Mouse (Mus musculus) erythroid progenitor cell, adult 5-6 weeks (primary cell): ENCODE results near the gene Lgals8. TPM values are rescaled to one million over a fixed set of nuclear protein-coding genes. Genes with fewer than 3 reads are reported as not detected.

Source experiments
- total RNA-seq, 2 experiments: library from RNA; stranded (forward) in 1 of 2; stranded (reverse) in 1 of 2; fragments of 150-400 nt in 1 of 2; fragments of 186-747, 209-891 nt in 1 of 2; gene quantifications; 2 replicates each; pipeline versions ENCODE4 v1.2.3 to v1.2.4; 2015 to 2017; ENCODE audit warnings: low replicate concordance in 2 of 2

Gene Lgals8
- total RNA-seq, 2 experiments from 2014 or later = 16.4 to 17.2 TPM

Other genes starting within 250 kb of the Lgals8 start
- gene Mtr, start 206.8 kb downstream of the Lgals8 start, total RNA-seq (2015; ENCODE audit: low replicate concordance) = 15.5 and 17.2 TPM in 2 replicates
- 25.9 and 42.1 TPM in 2 replicates for gene Mtr, start 206.8 kb downstream of the Lgals8 start, total RNA-seq (2017; ENCODE audit: low replicate concordance)
- 2.9 TPM in 1 of 2 replicates, not detected in the other for gene Actn2, start 124.2 kb downstream of the Lgals8 start, total RNA-seq (2015; ENCODE audit: low replicate concordance)
- gene Actn2, start 124.2 kb downstream of the Lgals8 start, total RNA-seq (2017; ENCODE audit: low replicate concordance) = not detected in 2 replicates
- 7.2 and 14.3 TPM in 2 replicates for gene Heatr1, start 69.9 kb downstream of the Lgals8 start, total RNA-seq (2015; ENCODE audit: low replicate concordance)
- gene Heatr1, start 69.9 kb downstream of the Lgals8 start, total RNA-seq (2017; ENCODE audit: low replicate concordance) = 10.0 and 13.1 TPM in 2 replicates
- 1.3 and 1.4 TPM in 2 replicates for gene Edaradd, start 55.5 kb upstream of the Lgals8 start, total RNA-seq (2015; ENCODE audit: low replicate concordance)
- 0.90 and 1.1 TPM in 2 replicates for gene Edaradd, start 55.5 kb upstream of the Lgals8 start, total RNA-seq (2017; ENCODE audit: low replicate concordance)
- gene Ero1lb, start 100.9 kb upstream of the Lgals8 start, total RNA-seq (2015; ENCODE audit: low replicate concordance) = 4.2 and 4.3 TPM in 2 replicates
- 1.5 and 2.1 TPM in 2 replicates for gene Ero1lb, start 100.9 kb upstream of the Lgals8 start, total RNA-seq (2017; ENCODE audit: low replicate concordance)